Mouse (Mus musculus) heart, postnatal 0 days (tissue): Measurements from ENCODE around the gene Igfn1.

Experiments
- CTCF ChIP-seq: IDR thresholded peaks from 2 replicates; pipeline ENCODE4 v1.5.1; 2016; ENCODE audit warnings: antibody characterized with exemption, control low read depth, low read depth
- EP300 ChIP-seq: IDR thresholded peaks from 2 replicates; pipeline ENCODE4 v1.6.1; 2016; ENCODE audit warnings: antibody characterized with exemption, low read depth

GRCm38 (mm10) chr1:136014796-136015502, 8.8 kb upstream of the Igfn1 start:
- no peak for TF ChIP-seq CTCF
- no peak for TF ChIP-seq EP300
